Mouse (Mus musculus): ENCODE measurements around the gene Plau. TPM values are rescaled to one million over a fixed set of nuclear protein-coding genes. Genes with fewer than 3 reads are reported as not detected.
A peak's percentile ranks its signal among the peaks of the same experiment; 100 is the strongest.

Plau gene
- polyA plus RNA-seq, 1 experiment from 2014 or later: 0.86 TPM

DNA sequence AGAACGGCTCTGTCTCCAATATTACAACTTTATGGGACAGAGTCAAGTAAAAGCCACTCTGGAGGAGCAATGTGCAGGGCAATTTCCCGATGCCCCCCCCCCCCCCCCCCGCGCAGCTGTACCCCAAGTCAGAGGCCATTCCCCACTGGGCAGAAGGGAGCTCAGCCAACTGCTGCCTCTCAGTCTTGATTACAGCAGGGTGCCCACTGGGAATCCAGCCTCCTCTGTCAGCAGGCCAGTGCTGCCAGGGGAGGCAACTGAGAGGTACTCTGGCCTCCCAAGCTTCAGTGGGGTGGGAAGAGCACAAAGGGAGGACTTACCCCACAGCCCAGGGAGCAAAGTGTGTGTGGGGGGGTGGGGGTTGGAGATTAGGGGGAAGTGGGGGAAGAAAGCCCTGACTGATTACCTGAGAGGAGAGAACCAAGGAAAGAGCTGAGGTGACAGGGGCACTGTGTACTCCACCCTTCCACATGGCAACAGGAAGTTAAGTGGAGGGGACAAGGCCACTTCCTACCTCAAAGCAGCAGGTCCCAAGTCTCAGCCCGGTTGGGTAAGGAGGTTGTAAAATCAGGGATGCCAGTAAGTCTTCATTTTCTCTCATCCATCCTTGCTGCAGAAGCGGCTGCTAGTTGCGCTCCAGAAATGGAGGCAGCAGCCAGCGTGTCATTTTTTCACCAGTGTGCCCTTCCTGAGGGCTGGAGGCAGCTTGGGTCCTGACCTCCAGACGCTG, 40.9 kb upstream of the Plau start:
- no peak overlapping the region for H3K4me2 ChIP-seq

DNA sequence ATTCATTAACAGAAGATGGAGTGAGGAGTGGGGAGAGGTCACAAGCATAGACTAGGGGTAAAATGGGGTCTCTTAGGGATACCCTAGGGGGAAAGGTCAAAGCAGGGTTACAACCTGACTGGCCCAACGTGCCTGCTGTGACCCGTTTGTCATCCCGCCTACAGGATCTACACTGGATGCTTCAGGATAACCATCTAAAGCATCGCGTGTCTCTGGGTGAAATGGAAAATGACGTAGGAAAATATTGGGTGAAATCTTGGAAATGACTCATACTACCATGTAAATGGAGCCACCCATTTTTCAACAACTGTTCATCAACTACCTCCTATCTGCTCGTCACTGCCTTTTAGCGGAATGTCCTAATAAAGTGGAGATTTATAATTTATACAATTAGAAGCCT, 40.3 kb upstream of the Plau start:
- Histone ChIP-seq H3K36me3 (peaks cover 3% of the 10 kb centered on the region; the same call in 1 of the 2 replicates), H3K9ac (no peak overlapping the region), H3K27me3 (no peaks in the 10 kb centered on the region), H3K9me3 (no peaks in the 10 kb centered on the region), H3K4me1 (peaks cover 33% of the 10 kb centered on the region), H3K4me3 (no peak overlapping the region), H3K4me2 (no peak overlapping the region), H3K27ac (no peak overlapping the region)
- no peak for ATAC-seq (ENCODE audit: borderline replicate concordance, extremely low read depth, low FRiP score, low TSS enrichment)
- 64% methylated on average over 8 of the region's 8 CpGs for WGBS

More for the DNA sequence above, 40.9 kb upstream of the Plau start:
- H3K27me3 ChIP-seq: no peaks in the 10 kb centered on the region
- H3K9me3 ChIP-seq: no peaks in the 10 kb centered on the region
- 37% methylated on average over 9 of the region's 9 CpGs for WGBS
- H3K4me3 ChIP-seq: no peak overlapping the region
- H3K27ac ChIP-seq: no peak overlapping the region
- peaks cover 8% of the 10 kb centered on the region; the same call in 1 of the 2 replicates for H3K36me3 ChIP-seq
- no peak overlapping the region for H3K9ac ChIP-seq
- H3K4me1 ChIP-seq: peaks cover 33% of the 10 kb centered on the region
- ATAC-seq (ENCODE audit: borderline replicate concordance, extremely low read depth, low FRiP score, low TSS enrichment): no peak

DNA sequence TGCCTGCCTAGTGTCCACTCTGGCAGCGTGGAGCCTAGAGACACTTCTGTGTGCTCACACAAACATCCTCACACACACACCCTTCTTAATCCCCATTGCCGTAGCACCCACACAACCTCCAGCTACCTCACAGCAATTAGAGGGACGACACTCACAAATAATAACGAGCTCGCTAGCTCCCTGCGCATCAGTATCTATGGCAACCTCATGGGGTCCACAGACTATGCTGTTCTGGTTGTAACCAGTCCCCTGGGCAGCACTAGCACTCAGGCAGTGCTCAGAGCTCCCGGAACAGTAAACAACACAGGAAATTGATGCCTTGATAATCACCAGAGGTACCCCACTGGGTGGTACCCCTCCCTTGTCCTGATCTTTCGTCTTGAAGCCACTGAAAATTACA, 39.8 kb upstream of the Plau start:
- no peaks in the 10 kb centered on the region for H3K27me3 ChIP-seq
- H3K4me2 ChIP-seq: no peak overlapping the region
- no peak overlapping the region for H3K4me3 ChIP-seq
- no peaks in the 10 kb centered on the region for H3K36me3 ChIP-seq
- H3K9me3 ChIP-seq: no peaks in the 10 kb centered on the region
- H3K9ac ChIP-seq: no peak overlapping the region
- no peak for ATAC-seq (ENCODE audit: borderline replicate concordance, extremely low read depth, low FRiP score, low TSS enrichment)
- H3K27ac ChIP-seq: no peak overlapping the region
- peaks cover 30% of the 10 kb centered on the region for H3K4me1 ChIP-seq
- WGBS: 68% methylated on average over 8 of the region's 8 CpGs

DNA sequence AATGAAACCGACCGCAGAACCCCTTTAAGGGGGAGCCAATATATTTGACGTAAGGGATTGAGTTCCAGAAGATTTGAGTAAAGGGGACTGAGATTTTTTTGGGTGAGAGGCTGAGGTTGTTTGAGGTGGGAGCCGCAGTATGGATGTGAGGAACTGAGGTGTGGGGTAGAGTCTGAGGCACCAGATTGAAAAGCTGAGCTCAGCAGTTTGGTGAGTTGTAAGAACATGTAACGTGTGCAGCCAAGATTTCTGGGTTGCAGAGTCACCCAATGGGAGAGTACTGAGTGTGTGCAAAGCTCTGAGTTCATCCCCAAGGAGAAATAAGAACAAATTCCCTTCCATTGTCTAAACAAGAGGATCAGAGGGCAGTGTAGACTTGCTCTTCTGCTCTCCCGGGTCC, 38.2 kb upstream of the Plau start:
- H3K27me3 ChIP-seq: no peaks in the 10 kb centered on the region
- peaks cover 21% of the 10 kb centered on the region; the same call in 1 of the 2 replicates for H3K4me1 ChIP-seq
- no peaks in the 10 kb centered on the region for H3K36me3 ChIP-seq
- H3K9ac ChIP-seq: no peak overlapping the region
- no peak overlapping the region for H3K4me2 ChIP-seq
- WGBS: 73% methylated on average over 6 of the region's 6 CpGs
- ATAC-seq (ENCODE audit: borderline replicate concordance, extremely low read depth, low FRiP score, low TSS enrichment): no peak
- H3K27ac ChIP-seq: no peak overlapping the region
- H3K4me3 ChIP-seq: no peak overlapping the region
- H3K9me3 ChIP-seq: no peaks in the 10 kb centered on the region

DNA sequence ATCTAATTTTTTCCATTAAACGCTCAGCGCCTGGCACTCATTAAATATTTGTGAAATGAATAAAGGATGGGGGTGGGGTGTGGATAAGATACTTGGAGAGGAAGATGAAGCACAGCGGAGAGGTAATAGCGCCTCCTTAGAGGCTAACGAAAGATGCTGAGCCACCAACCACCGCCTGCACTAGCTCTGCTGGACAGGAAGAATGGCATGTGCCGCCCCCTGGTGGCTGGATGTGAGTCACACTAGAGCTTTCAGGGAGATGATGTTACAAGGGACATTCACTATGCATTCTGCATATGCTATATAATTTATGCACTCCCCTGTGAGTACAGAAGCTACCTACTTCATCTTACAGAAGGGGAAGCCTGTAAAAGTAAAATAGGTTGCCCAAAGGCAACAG, 37.7 kb upstream of the Plau start:
- ATAC-seq (ENCODE audit: borderline replicate concordance, extremely low read depth, low FRiP score, low TSS enrichment): no peak
- no peaks in the 10 kb centered on the region for H3K27me3 ChIP-seq
- H3K9me3 ChIP-seq: no peaks in the 10 kb centered on the region
- WGBS: 8% methylated on average over 7 of the region's 7 CpGs
- H3K4me1 ChIP-seq: peaks cover 25% of the 10 kb centered on the region; the same call in 1 of the 2 replicates
- no peak overlapping the region for H3K9ac ChIP-seq
- H3K27ac ChIP-seq: no peak overlapping the region
- H3K4me3 ChIP-seq: no peak overlapping the region
- H3K4me2 ChIP-seq: no peak overlapping the region
- no peaks in the 10 kb centered on the region for H3K36me3 ChIP-seq

DNA sequence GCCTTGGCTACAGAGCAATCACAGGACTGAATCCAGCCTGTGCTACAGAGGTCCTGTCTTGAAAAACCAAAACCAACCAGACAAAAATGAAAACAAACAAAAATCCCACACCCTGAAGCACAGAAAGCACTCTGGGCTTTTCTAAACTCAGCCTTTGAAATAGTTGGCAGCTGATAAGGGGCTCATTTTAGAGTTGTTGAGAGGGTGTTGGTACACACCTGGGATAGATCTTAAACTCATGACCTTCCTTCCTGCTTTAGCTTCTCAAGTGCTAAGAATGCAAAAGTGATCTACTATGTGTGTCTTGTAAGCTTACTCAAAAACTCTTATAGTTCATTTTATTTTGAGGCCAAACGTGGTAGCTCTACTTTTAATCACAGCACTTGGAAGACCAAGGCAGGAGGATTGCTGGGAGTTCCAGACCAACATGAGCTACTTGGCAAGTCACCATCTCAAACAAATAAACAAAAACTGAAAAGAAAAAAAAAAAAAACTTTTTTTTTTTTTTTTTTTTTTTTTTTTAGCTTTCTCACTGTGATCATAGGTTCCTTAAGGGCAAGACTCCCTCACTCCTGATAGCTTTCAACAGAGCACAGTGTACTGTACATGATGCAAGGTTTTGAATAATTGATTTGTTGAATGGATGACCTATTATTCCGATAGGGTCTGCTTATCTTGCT, 33.4 kb upstream of the Plau start:
- no peak overlapping the region for H3K9ac ChIP-seq
- H3K27ac ChIP-seq: no peak overlapping the region
- ATAC-seq (ENCODE audit: borderline replicate concordance, extremely low read depth, low FRiP score, low TSS enrichment): peak; percentile 43
- no peak overlapping the region for H3K4me2 ChIP-seq
- no peaks in the 10 kb centered on the region for H3K9me3 ChIP-seq
- no peak overlapping the region for H3K4me3 ChIP-seq
- no peaks in the 10 kb centered on the region for H3K27me3 ChIP-seq
- WGBS: 16% methylated on average over 2 of the region's 2 CpGs
- peaks cover 40% of the 10 kb centered on the region for H3K4me1 ChIP-seq
- no peaks in the 10 kb centered on the region for H3K36me3 ChIP-seq

DNA sequence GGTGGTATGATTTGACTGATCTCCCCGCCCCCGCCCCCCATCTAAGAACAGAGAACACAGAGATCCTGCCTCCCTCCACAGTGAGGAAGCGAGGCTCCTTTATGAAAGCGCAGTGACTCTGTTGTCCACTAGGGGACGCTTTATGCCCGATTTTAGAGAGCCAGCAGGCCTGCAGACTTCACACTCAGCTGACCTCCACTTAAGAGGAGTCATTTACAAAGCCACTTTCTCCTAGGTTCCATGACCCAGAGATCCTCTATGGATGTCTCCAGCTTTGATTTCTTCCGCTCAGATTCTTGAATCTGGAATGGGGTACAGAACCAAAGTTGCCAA, 32.9 kb upstream of the Plau start:
- H3K4me1 ChIP-seq: peaks cover 38% of the 10 kb centered on the region
- no peaks in the 10 kb centered on the region for H3K9me3 ChIP-seq
- H3K27ac ChIP-seq: no peak overlapping the region
- H3K4me3 ChIP-seq: no peak overlapping the region
- no peaks in the 10 kb centered on the region for H3K27me3 ChIP-seq
- ATAC-seq (ENCODE audit: borderline replicate concordance, extremely low read depth, low FRiP score, low TSS enrichment): peak; percentile 29
- no peak overlapping the region; the same call in 1 of the 2 replicates for H3K9ac ChIP-seq
- no peaks in the 10 kb centered on the region for H3K36me3 ChIP-seq
- WGBS: 4% methylated on average over 7 of the region's 7 CpGs
- no peak overlapping the region for H3K4me2 ChIP-seq

DNA sequence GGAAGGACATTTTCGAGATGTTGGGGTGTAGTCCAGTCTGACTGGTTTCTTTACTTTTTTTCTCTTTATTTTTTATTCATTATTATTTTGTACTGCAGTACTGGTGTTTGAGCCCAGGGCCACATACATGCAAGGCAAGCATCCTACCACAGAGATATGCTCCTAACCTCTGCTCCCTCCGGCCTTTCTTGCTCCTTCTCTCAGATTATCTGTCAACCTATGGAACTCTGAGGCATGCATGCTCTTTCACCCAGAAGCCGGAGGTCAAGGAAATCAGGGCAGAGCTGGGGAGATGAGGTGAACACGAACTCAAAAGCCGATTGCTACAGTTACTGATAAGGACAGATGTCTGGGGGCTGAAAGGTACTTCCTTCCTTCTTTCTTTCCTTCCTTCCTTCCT, 32.0 kb upstream of the Plau start:
- WGBS: 44% methylated on average over 5 of the region's 5 CpGs
- no peaks in the 10 kb centered on the region for H3K27me3 ChIP-seq
- H3K9ac ChIP-seq: no peak overlapping the region
- H3K27ac ChIP-seq: 0 out of 2 replicates have a peak overlapping the region, but pooled peaks have one; percentile 80
- H3K4me1 ChIP-seq: peaks cover 36% of the 10 kb centered on the region
- no peaks in the 10 kb centered on the region for H3K36me3 ChIP-seq
- ATAC-seq (ENCODE audit: borderline replicate concordance, extremely low read depth, low FRiP score, low TSS enrichment): no peak
- H3K9me3 ChIP-seq: no peaks in the 10 kb centered on the region
- no peak overlapping the region for H3K4me2 ChIP-seq
- no peak overlapping the region for H3K4me3 ChIP-seq

DNA sequence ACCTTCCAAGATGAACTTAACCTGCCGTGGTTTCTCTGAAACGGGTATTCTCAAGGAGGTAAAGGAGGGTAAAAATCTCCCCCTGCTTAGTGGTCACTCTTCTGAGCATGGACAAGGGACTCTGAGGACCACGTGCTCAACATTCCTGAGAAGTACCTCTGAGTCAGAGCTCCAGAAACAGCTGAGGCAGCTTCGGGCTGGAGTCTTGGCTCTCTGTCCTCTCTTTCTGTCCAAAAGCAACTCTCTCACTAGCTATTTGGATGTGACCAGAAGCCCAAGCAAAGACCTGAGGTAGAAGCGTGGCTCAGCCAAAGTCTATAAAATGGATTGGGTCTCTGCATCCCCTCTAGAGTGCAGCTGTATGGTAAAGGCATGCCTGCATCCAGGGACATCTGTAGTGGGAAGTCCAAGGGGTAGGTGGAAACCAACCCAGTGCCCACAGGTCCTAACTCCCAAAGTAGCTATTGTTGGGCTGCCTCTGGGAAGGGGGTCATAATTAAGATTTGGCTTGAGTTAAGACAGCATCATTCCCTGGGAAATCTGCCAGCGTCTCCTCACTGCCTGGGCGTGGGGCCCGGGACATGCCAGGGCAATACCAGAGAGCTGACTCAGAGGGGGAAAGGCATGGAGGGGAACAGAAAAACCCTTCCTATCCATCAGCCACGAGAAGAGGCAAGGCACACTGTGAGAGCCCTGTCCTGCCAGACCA, 31.3 kb upstream of the Plau start:
- no peak overlapping the region for H3K4me2 ChIP-seq
- no peaks in the 10 kb centered on the region for H3K36me3 ChIP-seq
- H3K27me3 ChIP-seq: no peaks in the 10 kb centered on the region
- no peaks in the 10 kb centered on the region for H3K9me3 ChIP-seq
- ATAC-seq (ENCODE audit: borderline replicate concordance, extremely low read depth, low FRiP score, low TSS enrichment): peak; percentile 75; the same call in 1 of the 2 replicates
- WGBS: 26% methylated on average over 8 of the region's 9 CpGs
- H3K27ac ChIP-seq: peak overlapping the region; percentile 80
- no peak overlapping the region for H3K4me3 ChIP-seq
- H3K4me1 ChIP-seq: peaks cover 36% of the 10 kb centered on the region
- H3K9ac ChIP-seq: no peak overlapping the region

DNA sequence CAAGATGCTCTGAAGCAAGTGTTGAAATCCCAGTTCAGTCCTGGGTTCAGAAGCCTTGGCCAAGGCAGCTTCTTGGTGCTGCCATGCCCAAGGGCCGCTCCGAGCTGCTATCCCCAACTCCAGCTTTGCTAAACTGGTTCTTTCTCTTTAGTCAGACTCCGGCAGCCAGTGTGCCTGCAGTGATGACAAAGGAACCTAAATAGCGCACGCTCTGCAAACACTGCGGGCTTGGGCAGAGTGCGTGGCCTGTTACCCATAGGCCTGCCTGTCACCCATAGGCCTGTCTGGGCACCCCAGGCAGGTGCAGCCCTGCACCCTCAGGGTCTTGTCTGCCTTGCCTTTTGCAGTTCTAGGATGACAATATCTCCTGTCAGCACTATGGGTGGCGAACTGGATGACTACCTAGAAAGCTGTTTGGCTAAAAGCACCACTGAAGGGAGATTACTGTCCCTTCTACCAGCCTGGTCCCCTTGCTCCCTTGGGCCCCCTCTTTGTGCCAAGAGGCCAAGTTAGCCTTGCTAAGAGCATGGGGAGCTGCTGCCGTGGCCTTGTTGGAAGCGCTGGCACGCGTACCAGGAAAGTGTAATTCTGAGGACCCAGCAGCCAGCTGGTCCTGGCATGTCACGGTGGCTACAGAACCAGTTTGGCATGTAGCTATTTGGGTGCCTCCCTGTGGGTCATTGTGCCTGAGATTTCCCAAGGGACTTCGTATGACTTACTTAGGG, 30.2 kb upstream of the Plau start:
- peaks cover 36% of the 10 kb centered on the region for H3K4me1 ChIP-seq
- peak overlapping the region; percentile 25; the same call in 1 of the 2 replicates for H3K27ac ChIP-seq
- 75% methylated on average over 14 of the region's 14 CpGs for WGBS
- no peak for ATAC-seq (ENCODE audit: borderline replicate concordance, extremely low read depth, low FRiP score, low TSS enrichment)
- no peak overlapping the region for H3K4me3 ChIP-seq
- H3K9ac ChIP-seq: no peak overlapping the region
- H3K4me2 ChIP-seq: no peak overlapping the region
- no peaks in the 10 kb centered on the region for H3K27me3 ChIP-seq
- no peaks in the 10 kb centered on the region for H3K9me3 ChIP-seq
- H3K36me3 ChIP-seq: no peaks in the 10 kb centered on the region

DNA sequence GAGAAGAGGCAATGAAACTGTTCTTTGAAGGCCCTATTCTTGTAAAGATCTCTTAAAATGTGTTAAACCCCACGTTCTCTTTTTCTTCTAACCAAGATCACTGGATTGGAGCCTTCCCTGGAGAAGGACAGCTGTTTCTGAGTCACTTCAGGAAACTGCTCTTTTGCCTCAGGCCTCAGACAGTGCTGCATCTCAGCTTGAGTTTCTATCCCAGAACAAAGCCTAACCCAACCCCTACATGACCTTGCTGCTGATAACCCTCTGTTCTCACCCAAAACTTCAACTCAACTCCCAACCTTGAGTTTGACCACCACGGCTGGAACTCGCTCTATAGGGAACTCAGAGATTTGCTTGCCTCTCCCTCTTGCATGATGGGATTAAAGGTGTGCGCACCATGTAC, 27.1 kb upstream of the Plau start:
- H3K4me3 ChIP-seq: no peak overlapping the region
- no peak overlapping the region for H3K4me2 ChIP-seq
- no peak overlapping the region for H3K9ac ChIP-seq
- peaks cover 21% of the 10 kb centered on the region for H3K4me1 ChIP-seq
- H3K27me3 ChIP-seq: no peaks in the 10 kb centered on the region
- H3K36me3 ChIP-seq: no peaks in the 10 kb centered on the region
- no peak for ATAC-seq (ENCODE audit: borderline replicate concordance, extremely low read depth, low FRiP score, low TSS enrichment)
- H3K9me3 ChIP-seq: no peaks in the 10 kb centered on the region
- 75% methylated on average over 4 of the region's 4 CpGs for WGBS
- H3K27ac ChIP-seq: no peak overlapping the region
